ENCODE assay signal across 10 mouse cellular contexts in the genomic region with DNA sequence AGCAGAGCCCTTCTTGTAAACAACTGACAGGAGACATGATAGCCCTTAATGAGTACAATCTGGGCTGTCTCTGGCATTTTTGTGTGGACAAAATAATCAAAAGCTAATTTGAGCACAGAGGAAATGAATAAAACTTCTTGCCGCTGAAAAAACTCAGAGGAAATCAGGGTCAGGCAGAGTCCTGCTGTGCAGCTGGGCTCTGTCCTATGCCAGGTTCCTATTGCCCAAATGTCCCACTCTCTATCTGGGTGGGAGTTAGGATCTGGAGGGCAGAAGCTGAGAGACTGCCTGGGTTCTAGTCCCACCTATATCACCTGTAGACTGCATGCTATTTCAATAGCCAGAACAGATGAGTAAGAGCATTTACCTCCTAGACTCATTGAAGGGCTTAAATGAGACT.
A peak's percentile ranks its signal among the peaks of the same experiment; 100 is the strongest.
DNase-seq lines count a peak whose midpoint lies in the region; ATAC-seq and TF ChIP-seq lines count a peak whose summit lies in the region.
"Had no signal": no experiment of that assay in that cellular context is flagged by ENCODE, and none has a peak within 500 bp of the region (broad histone marks: within the 10 kb centered on the region; RNA-seq: fewer than 3 reads in every experiment).

No protein-coding gene starts in this region.

- WGBS in heart, embryonic 10.5 days, result 69% methylated on average over 1 of the region's 1 CpGs
- WGBS in stomach, embryonic 15.5 days, result 35% methylated on average over 1 of the region's 1 CpGs
- WGBS in stomach, postnatal 0 days, result 50% methylated on average over 1 of the region's 1 CpGs
- 29% methylated on average over 1 of the region's 1 CpGs for WGBS in stomach, embryonic 16.5 days

- H3K27ac ChIP-seq in heart, embryonic 10.5 days, result peak overlapping the region; percentile 60; the same call in 1 of the 2 replicates
- 0 out of 2 replicates have a peak overlapping the region, but pooled peaks have one; percentile 33 for H3K27ac ChIP-seq in stomach, embryonic 15.5 days
- no peak overlapping the region for H3K27ac ChIP-seq in stomach, postnatal 0 days (replicated peaks)
- H3K27ac ChIP-seq in stomach, embryonic 16.5 days (ENCODE audit: low read length), result peak overlapping the region; percentile 73
- H3K27ac ChIP-seq: hindbrain, embryonic 14.5 days had no signal

- no peak overlapping the region for H3K4me3 ChIP-seq in heart, embryonic 10.5 days
- no peak overlapping the region for H3K4me3 ChIP-seq in stomach, embryonic 15.5 days (replicated peaks)
- no peak overlapping the region for H3K4me3 ChIP-seq in stomach, postnatal 0 days (ENCODE audit: low read depth, low read length)
- H3K4me3 ChIP-seq in stomach, embryonic 16.5 days (replicated peaks; ENCODE audit: low read length), result no peak overlapping the region

- no peaks in the 10 kb centered on the region for H3K27me3 ChIP-seq in heart, embryonic 10.5 days (ENCODE audit: insufficient read depth, poor library complexity, severe bottlenecking)
- H3K27me3 ChIP-seq in stomach, embryonic 15.5 days (replicated peaks), result no peaks in the 10 kb centered on the region
- H3K27me3 ChIP-seq in stomach, postnatal 0 days (ENCODE audit: control insufficient read depth, insufficient read depth, low read length), result no peaks in the 10 kb centered on the region
- no peaks in the 10 kb centered on the region for H3K27me3 ChIP-seq in stomach, embryonic 16.5 days (ENCODE audit: control insufficient read depth, insufficient read depth, low read length)

- no peak for DNase-seq in heart, embryonic 10.5 days (ENCODE audit: low spot score)
- DNase-seq in heart, adult 11 months, result no peak
- peak; percentile 42 for DNase-seq in kidney, postnatal 14 days
- no peak for DNase-seq in kidney, adult 18-20 months
- DNase-seq in stomach, postnatal 0 days (ENCODE audit: low spot score), result no peak
- no peak for DNase-seq in testis, postnatal 14 days (ENCODE audit: low spot score)
- DNase-seq: right cerebral cortex, postnatal 14 days had no signal

- no peak for ATAC-seq in stomach, embryonic 15.5 days (ENCODE audit: insufficient read depth, low FRiP score, low read depth)
- no peak for ATAC-seq in stomach, postnatal 0 days (ENCODE audit: low FRiP score, low TSS enrichment)
- no peak for ATAC-seq in stomach, embryonic 16.5 days (ENCODE audit: insufficient read depth, low FRiP score)

- no peaks in the 10 kb centered on the region for H3K9me3 ChIP-seq in heart, embryonic 10.5 days
- H3K9me3 ChIP-seq in stomach, embryonic 15.5 days, result no peaks in the 10 kb centered on the region
- no peaks in the 10 kb centered on the region for H3K9me3 ChIP-seq in stomach, postnatal 0 days (ENCODE audit: control insufficient read depth, low read length)
- H3K9me3 ChIP-seq in stomach, embryonic 16.5 days (replicated peaks; ENCODE audit: control insufficient read depth, low read length), result peaks cover 3% of the 10 kb centered on the region; the same call in 1 of the 2 replicates

- no peak overlapping the region for H3K9ac ChIP-seq in stomach, embryonic 15.5 days
- no peak overlapping the region for H3K9ac ChIP-seq in stomach, postnatal 0 days (ENCODE audit: low read length)
- no peak overlapping the region for H3K9ac ChIP-seq in stomach, embryonic 16.5 days (ENCODE audit: low read length)
- H3K9ac ChIP-seq: hindbrain, embryonic 14.5 days had no signal

- no peak overlapping the region for H3K4me2 ChIP-seq in stomach, embryonic 15.5 days
- no peak overlapping the region for H3K4me2 ChIP-seq in stomach, postnatal 0 days (replicated peaks; ENCODE audit: low read depth)
- no peak overlapping the region for H3K4me2 ChIP-seq in stomach, embryonic 16.5 days (ENCODE audit: low read depth, low read length)
- H3K4me2 ChIP-seq: hindbrain, embryonic 14.5 days had no signal

- H3K4me1 ChIP-seq in heart, embryonic 10.5 days, result peaks cover 23% of the 10 kb centered on the region
- H3K4me1 ChIP-seq in stomach, embryonic 15.5 days, result no peaks in the 10 kb centered on the region
- H3K4me1 ChIP-seq in stomach, postnatal 0 days (replicated peaks; ENCODE audit: control insufficient read depth, insufficient read depth), result no peaks in the 10 kb centered on the region
- H3K4me1 ChIP-seq in stomach, embryonic 16.5 days (ENCODE audit: control insufficient read depth, insufficient read depth, low read length), result peaks cover 19% of the 10 kb centered on the region

- no peak for TF ChIP-seq EP300 in stomach, postnatal 0 days (optimal IDR thresholded peaks at IDR 0.05)

- TF ChIP-seq CTCF in stomach, postnatal 0 days (IDR thresholded peaks at IDR 0.05; ENCODE audit: low read depth), result no peak

- H3K36me3 ChIP-seq in heart, embryonic 10.5 days, result no peaks in the 10 kb centered on the region
- H3K36me3 ChIP-seq in stomach, embryonic 15.5 days, result no peaks in the 10 kb centered on the region
- no peaks in the 10 kb centered on the region for H3K36me3 ChIP-seq in stomach, postnatal 0 days (ENCODE audit: control insufficient read depth, insufficient read depth, low read length)
- H3K36me3 ChIP-seq in stomach, embryonic 16.5 days (ENCODE audit: control insufficient read depth, insufficient read depth, low read length), result no peaks in the 10 kb centered on the region
